Mouse (Mus musculus) midbrain, embryonic 13.5 days (tissue): ENCODE measurements at regions not wholly inside any gene's neighbourhood (a gene's known extent, or its start where the extent isn't known, plus 50 kb on each side); places are given as distances from the start of the nearest gene placed in this dataset.
A peak's percentile ranks its signal among the peaks of the same experiment; 100 is the strongest.

Experiments used
- ATAC-seq: fragments of 200-750 bp; cut with Nextera tagmentation; 2 replicates; pipeline ENCODE4 v1.8.0; 2017; ENCODE audit warnings: mild to moderate bottlenecking, moderate TSS enrichment, moderate library complexity
- H3K27ac ChIP-seq: fragments of 300-500 bp; sonication (generic); 2 replicates; pipeline ENCODE4 v1.5.1; 2015; ENCODE audit warnings: inconsistent platforms, mild to moderate bottlenecking, moderate library complexity
- H3K27me3 ChIP-seq: fragments of 300-500 bp; sonication (generic); 2 replicates; pipeline ENCODE4 v1.6.1; 2015; ENCODE audit warnings: mild to moderate bottlenecking, inconsistent platforms
- H3K36me3 ChIP-seq: fragments of 300-500 bp; sonication (generic); 2 replicates; pipeline ENCODE4 v1.6.1; 2015; ENCODE audit warnings: mild to moderate bottlenecking, inconsistent platforms
- H3K4me1 ChIP-seq: fragments of 300-500 bp; sonication (generic); replicated peaks from 2 replicates; pipeline ENCODE4 v1.6.1; 2015; ENCODE audit warnings: inconsistent platforms
- H3K4me2 ChIP-seq: fragments of 300-500 bp; sonication (generic); replicated peaks from 2 replicates; pipeline ENCODE4 v1.6.1; 2015; ENCODE audit warnings: moderate library complexity, mild to moderate bottlenecking, inconsistent platforms
- H3K4me3 ChIP-seq: fragments of 300-500 bp; sonication (generic); replicated peaks from 2 replicates; pipeline ENCODE4 v1.5.1; 2015; ENCODE audit warnings: mild to moderate bottlenecking, inconsistent platforms
- H3K9ac ChIP-seq: fragments of 300-500 bp; sonication (generic); replicated peaks from 2 replicates; pipeline ENCODE4 v1.6.1; 2015; ENCODE audit warnings: mild to moderate bottlenecking, inconsistent platforms
- H3K9me3 ChIP-seq: fragments of 300-500 bp; sonication (generic); 2 replicates; pipeline ENCODE4 v1.6.1; 2016; ENCODE audit warnings: mild to moderate bottlenecking, inconsistent platforms
- WGBS: fragments of 180-500 bp; shearing (Covaris S2); methylation state at CpG from one replicate; pipeline ENCODE4 v1.1.7; 2015; 5-methylcytosine and 5-hydroxymethylcytosine counted together

DNA sequence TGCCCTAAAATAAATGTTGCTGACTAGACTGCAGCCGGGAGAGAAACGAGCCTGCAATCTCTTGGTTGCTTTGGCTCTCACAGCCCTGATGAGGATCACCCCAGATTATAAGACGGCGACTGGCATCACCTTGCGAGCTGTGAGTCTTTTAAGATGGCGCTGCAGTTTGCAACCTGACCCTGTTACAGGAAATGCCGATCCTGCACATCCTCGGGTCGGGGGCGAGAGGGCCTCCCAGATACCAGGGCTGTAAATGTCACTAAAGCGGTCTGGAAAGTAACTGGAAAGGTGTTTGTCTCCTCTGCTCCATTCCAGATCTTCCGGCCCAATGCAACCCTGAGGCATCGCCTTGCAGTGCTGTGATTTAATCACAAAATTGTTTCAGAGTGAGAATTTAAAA lies 53.4 kb downstream of the Cartpt start:
- no peaks in the 10 kb centered on the region for H3K9me3 ChIP-seq
- H3K4me3 ChIP-seq, result no peak overlapping the region
- H3K27ac ChIP-seq, result no peak overlapping the region
- peaks cover 2% of the 10 kb centered on the region; the same call in 1 of the 2 replicates for H3K4me1 ChIP-seq
- H3K36me3 ChIP-seq, result no peaks in the 10 kb centered on the region
- H3K4me2 ChIP-seq, result no peak overlapping the region
- no peak overlapping the region for H3K9ac ChIP-seq
- ATAC-seq, result no peak
- H3K27me3 ChIP-seq, result no peaks in the 10 kb centered on the region
- WGBS, result 71% methylated on average over 13 of the region's 13 CpGs

- H3K27me3 ChIP-seq, result no peaks in the 10 kb centered on the region
- H3K4me3 ChIP-seq, result no peak overlapping the region
- 39% methylated on average over 9 of the region's 9 CpGs for WGBS
- no peaks in the 10 kb centered on the region for H3K9me3 ChIP-seq
- 0 out of 2 replicates have a peak overlapping the region, but pooled peaks have one; percentile 39 for H3K27ac ChIP-seq
- H3K9ac ChIP-seq, result no peak overlapping the region
- peaks cover 24% of the 10 kb centered on the region for H3K4me1 ChIP-seq
- no peak overlapping the region for H3K4me2 ChIP-seq
- no peaks in the 10 kb centered on the region for H3K36me3 ChIP-seq
- peak; percentile 76 for ATAC-seq
Observed at GRCm38 (mm10) chr13:99842626-99843025, 58.3 kb downstream of the Cartpt start.

DNA sequence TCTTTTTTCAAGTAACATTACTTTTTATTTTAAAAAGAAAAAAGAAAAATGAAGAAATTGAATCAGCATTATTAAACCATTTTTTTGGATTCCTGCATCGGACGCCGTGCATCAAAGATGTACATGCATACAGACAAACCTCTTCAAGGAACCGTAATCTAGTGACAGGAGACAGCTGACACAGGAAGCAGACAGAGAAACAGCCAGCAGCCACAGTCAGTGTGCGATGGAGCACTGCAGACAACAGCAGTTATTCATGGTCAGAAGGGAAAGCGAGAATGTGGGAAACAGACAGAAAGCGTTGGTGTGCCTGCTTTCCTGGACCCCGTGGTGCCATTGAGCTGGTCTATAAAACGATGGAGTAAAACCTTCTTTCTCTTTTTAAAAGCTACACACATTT lies 61.4 kb downstream of the Cartpt start:
- no peaks in the 10 kb centered on the region for H3K27me3 ChIP-seq
- 67% methylated on average over 9 of the region's 9 CpGs for WGBS
- H3K9me3 ChIP-seq, result peaks cover under 1% of the 10 kb centered on the region; the same call in 1 of the 2 replicates
- no peak overlapping the region for H3K4me3 ChIP-seq
- H3K36me3 ChIP-seq, result no peaks in the 10 kb centered on the region
- no peak overlapping the region for H3K4me2 ChIP-seq
- H3K27ac ChIP-seq, result no peak overlapping the region
- peaks cover 36% of the 10 kb centered on the region for H3K4me1 ChIP-seq
- H3K9ac ChIP-seq, result no peak overlapping the region
- no peak for ATAC-seq

DNA sequence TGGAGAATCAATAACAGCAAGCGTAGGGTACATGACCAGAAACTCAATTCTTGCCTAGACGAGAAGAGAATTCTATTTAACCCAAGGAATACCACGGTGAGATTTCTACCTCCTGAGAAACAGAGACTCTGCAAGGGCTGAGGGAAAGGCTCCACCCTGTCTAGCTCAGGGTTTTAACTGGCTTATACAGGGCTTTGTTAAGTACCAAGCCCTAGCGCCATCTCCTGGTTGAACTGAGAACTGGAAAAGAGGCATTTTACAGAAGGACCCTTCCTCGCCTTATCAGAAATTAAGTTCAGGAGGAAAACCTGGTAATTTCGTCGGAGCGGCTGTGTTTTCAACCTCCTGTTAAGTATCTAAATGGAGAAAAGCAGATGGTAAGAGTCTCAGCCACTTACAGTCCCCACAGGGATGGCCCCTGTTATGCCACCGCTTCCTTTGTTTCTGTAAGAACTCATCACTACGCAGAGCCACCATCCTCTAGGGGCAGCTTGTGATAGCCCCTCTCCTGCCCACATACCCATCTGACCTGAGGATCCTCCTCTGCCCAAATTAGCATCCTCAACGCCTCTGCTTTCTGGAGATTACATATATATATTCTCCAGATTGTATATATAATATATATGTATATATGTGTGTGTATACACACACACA lies 63.0 kb downstream of the Cartpt start:
- Histone ChIP-seq H3K27ac (peak overlapping the region; percentile 52), H3K36me3 (no peaks in the 10 kb centered on the region), H3K9me3 (peaks cover 10% of the 10 kb centered on the region), H3K27me3 (no peaks in the 10 kb centered on the region), H3K4me2 (0 out of 2 replicates have a peak overlapping the region, but pooled peaks have one; percentile 9), H3K4me1 (peaks cover 36% of the 10 kb centered on the region), H3K9ac (peak overlapping the region; percentile 36; the same call in 1 of the 2 replicates), H3K4me3 (no peak overlapping the region)
- ATAC-seq, result peak; percentile 93
- 29% methylated on average over 11 of the region's 11 CpGs for WGBS

DNA sequence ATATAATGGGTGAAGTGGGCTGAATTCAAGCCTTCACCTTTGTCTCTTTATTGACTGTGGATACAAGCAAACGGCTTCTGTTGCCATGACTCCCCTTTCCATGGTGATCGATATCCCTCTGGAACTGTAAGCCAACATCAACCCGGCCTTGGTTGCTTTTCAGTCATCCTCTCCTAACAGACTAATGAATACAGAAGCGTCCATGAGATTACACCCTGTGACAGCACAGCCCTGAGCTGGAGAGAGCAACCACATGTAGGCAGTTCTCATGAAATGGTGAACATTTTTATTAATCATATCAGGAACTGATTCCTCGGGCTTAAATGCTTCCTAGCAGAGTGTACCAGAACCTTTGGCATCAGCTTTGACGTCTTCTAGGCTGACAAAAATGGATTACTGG lies 63.7 kb downstream of the Cartpt start:
- 45% methylated on average over 6 of the region's 6 CpGs for WGBS
- Histone ChIP-seq H3K27me3 (no peaks in the 10 kb centered on the region), H3K9ac (no peak overlapping the region), H3K27ac (peak overlapping the region; percentile 52), H3K36me3 (no peaks in the 10 kb centered on the region), H3K9me3 (peaks cover 10% of the 10 kb centered on the region), H3K4me2 (no peak overlapping the region), H3K4me1 (peaks cover 32% of the 10 kb centered on the region), H3K4me3 (no peak overlapping the region)
- peak; percentile 53; the same call in 1 of the 2 replicates for ATAC-seq

DNA sequence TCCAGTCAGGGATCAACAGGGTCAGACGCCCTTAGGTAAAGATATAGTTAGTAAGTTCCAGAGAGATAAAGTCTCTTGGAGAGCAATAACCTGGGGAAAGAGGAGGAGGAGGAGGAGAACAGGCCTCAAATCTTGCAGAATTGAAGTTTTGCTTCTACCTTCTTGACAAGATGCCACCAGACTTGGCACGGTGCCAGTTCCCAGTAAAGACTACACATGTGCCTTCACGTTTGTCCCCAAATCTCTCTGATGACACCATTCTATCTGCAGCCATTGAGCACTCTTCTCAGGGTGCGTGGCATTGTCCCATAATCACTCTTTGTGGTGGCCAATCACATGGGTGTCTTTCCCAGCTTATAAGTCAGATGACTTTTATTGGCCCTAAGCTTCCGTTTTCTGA lies 64.3 kb downstream of the Cartpt start:
- peaks cover 31% of the 10 kb centered on the region for H3K4me1 ChIP-seq
- H3K27ac ChIP-seq, result peak overlapping the region; percentile 9; the same call in 1 of the 2 replicates
- H3K36me3 ChIP-seq, result no peaks in the 10 kb centered on the region
- no peaks in the 10 kb centered on the region for H3K27me3 ChIP-seq
- H3K4me2 ChIP-seq, result no peak overlapping the region
- no peak overlapping the region for H3K4me3 ChIP-seq
- H3K9ac ChIP-seq, result no peak overlapping the region
- H3K9me3 ChIP-seq, result peaks cover 10% of the 10 kb centered on the region
- ATAC-seq, result no peak
- WGBS, result 86% methylated on average over 5 of the region's 5 CpGs

DNA sequence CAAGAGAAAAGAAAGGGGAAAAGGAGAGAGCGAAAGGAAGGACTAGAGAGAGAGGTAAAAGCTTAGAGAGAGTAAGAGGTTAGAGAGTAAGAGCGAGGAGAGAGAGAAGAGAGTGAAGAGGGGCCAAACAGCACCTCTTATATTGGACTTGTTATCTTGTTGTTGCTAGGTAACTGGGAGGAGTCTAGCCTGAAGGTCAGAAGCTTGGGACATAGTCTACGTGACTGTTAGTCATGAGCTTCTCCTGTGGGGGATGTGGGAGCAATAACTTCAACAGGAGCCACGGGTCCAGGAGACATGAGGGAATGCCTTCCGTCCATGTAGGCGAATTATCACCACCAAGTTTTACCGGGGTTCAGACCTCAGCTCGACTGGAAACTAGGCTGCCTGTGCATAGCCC lies 65.4 kb downstream of the Cartpt start:
- Histone ChIP-seq H3K9me3 (peaks cover 10% of the 10 kb centered on the region), H3K4me2 (no peak overlapping the region), H3K27me3 (no peaks in the 10 kb centered on the region), H3K27ac (no peak overlapping the region), H3K4me1 (peaks cover 31% of the 10 kb centered on the region), H3K9ac (no peak overlapping the region), H3K36me3 (no peaks in the 10 kb centered on the region), H3K4me3 (no peak overlapping the region)
- ATAC-seq, result no peak
- 92% methylated on average over 8 of the region's 8 CpGs for WGBS

DNA sequence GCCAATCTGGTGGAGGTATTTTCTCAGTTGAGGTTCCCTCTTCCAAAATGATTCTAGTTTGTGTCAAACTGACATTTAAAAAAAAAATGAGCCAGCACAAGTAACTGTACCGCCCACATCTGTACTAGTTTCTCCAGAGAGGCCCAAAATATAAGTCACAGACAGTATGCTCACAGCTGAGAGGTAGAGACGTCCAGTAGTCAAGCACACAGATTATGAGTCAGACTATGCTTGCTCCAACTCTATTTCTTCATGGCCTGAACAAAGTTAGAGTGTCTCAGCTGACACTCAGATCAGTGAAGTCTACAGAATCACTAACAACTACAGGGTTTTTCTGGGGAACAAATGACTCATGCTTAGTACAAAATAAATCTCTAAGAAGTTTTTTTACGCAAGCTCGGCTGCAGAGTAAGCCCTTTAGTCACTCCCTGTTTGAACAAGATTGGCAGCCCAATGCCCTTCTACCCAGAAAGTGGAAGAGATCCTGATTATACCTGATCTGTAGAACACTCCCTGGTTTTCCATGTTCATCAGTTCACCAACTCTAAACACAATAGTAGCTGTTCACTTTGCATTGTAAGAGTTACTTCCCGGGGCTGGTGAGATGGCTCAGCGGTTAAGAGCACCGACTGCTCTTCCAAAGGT lies 70.7 kb downstream of the Cartpt start:
- Histone ChIP-seq H3K9ac (no peak overlapping the region), H3K9me3 (peaks cover 10% of the 10 kb centered on the region), H3K4me2 (no peak overlapping the region), H3K4me3 (no peak overlapping the region), H3K4me1 (no peaks in the 10 kb centered on the region), H3K27ac (no peak overlapping the region), H3K36me3 (no peaks in the 10 kb centered on the region), H3K27me3 (no peaks in the 10 kb centered on the region)
- ATAC-seq, result no peak
- WGBS, result 92% methylated on average over 7 of the region's 7 CpGs

- no peak overlapping the region for H3K4me3 ChIP-seq
- no peaks in the 10 kb centered on the region for H3K9me3 ChIP-seq
- H3K4me1 ChIP-seq, result no peaks in the 10 kb centered on the region
- 93% methylated on average over 7 of the region's 7 CpGs for WGBS
- H3K9ac ChIP-seq, result no peak overlapping the region
- no peak for ATAC-seq
- H3K4me2 ChIP-seq, result no peak overlapping the region
- H3K27me3 ChIP-seq, result no peaks in the 10 kb centered on the region
- no peaks in the 10 kb centered on the region for H3K36me3 ChIP-seq
- H3K27ac ChIP-seq, result no peak overlapping the region
Observed at GRCm38 (mm10) chr13:99827573-99827972, 73.3 kb downstream of the Cartpt start.

GRCm38 (mm10) chr13:99824625-99825024 lies 76.3 kb downstream of the Cartpt start:
- H3K4me2 ChIP-seq, result no peak overlapping the region
- no peak overlapping the region for H3K4me3 ChIP-seq
- H3K36me3 ChIP-seq, result no peaks in the 10 kb centered on the region
- no peak overlapping the region for H3K9ac ChIP-seq
- no peaks in the 10 kb centered on the region for H3K9me3 ChIP-seq
- H3K27ac ChIP-seq, result no peak overlapping the region
- WGBS, result 75% methylated on average over 8 of the region's 8 CpGs
- ATAC-seq, result no peak
- no peaks in the 10 kb centered on the region for H3K4me1 ChIP-seq
- no peaks in the 10 kb centered on the region for H3K27me3 ChIP-seq

DNA sequence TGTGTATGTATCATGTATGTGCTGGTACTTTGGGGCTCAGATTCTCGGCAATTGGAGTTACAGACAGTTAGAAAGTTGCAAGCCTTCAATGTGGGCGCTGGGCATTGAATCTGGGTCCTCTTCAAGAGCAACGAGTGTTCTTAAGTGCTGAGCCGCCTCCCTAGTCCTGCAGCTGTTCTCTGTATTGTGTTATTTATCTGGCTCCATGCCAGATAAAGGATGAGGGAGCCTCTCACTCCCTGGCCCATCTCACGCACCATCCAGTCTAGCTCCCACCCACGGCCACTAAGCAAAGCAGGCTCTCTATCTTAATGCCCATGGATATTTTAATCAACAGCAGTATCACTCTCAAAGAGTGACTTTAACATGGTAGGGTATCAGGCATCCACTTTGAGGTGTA lies 84.2 kb downstream of the Cartpt start:
- H3K27ac ChIP-seq, result no peak overlapping the region
- no peak for ATAC-seq
- no peaks in the 10 kb centered on the region for H3K9me3 ChIP-seq
- H3K36me3 ChIP-seq, result no peaks in the 10 kb centered on the region
- H3K4me1 ChIP-seq, result 0 out of 2 replicates have a peak, but pooled peaks cover 10% of the 10 kb centered on the region
- no peak overlapping the region for H3K9ac ChIP-seq
- no peak overlapping the region for H3K4me3 ChIP-seq
- H3K4me2 ChIP-seq, result no peak overlapping the region
- H3K27me3 ChIP-seq, result no peaks in the 10 kb centered on the region
- 52% methylated on average over 6 of the region's 6 CpGs for WGBS

DNA sequence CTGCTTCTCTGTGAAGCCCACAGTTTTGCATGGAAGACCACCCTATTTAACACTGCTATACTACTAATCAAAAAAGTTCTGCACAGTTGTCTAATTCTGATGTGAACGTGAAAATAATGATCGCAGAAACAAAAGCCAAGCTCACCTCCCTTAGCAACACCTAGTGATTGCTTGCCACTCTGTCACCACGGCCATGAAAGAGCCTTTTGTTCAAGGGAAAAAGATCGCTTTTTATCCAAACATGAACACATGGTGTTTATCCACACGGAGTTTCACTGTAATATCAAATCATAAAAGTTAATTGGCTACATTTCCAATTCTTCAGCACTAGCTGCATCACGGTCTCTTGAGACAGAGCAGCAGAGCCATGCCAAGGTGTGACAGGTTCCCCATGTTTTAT lies 85.1 kb downstream of the Cartpt start:
- no peak overlapping the region for H3K4me3 ChIP-seq
- no peaks in the 10 kb centered on the region for H3K27me3 ChIP-seq
- 74% methylated on average over 6 of the region's 6 CpGs for WGBS
- no peak overlapping the region for H3K27ac ChIP-seq
- ATAC-seq, result no peak
- H3K9ac ChIP-seq, result no peak overlapping the region
- H3K4me1 ChIP-seq, result 0 out of 2 replicates have a peak, but pooled peaks cover 10% of the 10 kb centered on the region
- H3K36me3 ChIP-seq, result no peaks in the 10 kb centered on the region
- H3K9me3 ChIP-seq, result no peaks in the 10 kb centered on the region
- H3K4me2 ChIP-seq, result no peak overlapping the region
